Mouse (Mus musculus) kidney, embryonic 15.5 days (tissue): ENCODE results near the gene Gm47955. TPM values are rescaled to one million over a fixed set of nuclear protein-coding genes. Genes with fewer than 3 reads are reported as not detected.

Experiments
- ATAC-seq: fragments of 200-750 bp; cut with Nextera tagmentation; replicated peaks from 2 replicates; pipeline ENCODE4 v1.8.0; 2017; ENCODE audit warnings: moderate TSS enrichment; ENCODE audit not compliant: low FRiP score
- H3K27ac ChIP-seq: fragments of 300-500 bp; sonication (generic); 2 replicates; pipeline ENCODE4 v1.5.1; 2015; ENCODE audit warnings: mild to moderate bottlenecking, inconsistent platforms
- H3K27me3 ChIP-seq: fragments of 300-500 bp; sonication (generic); 2 replicates; pipeline ENCODE4 v1.6.1; 2015; ENCODE audit warnings: inconsistent platforms
- H3K36me3 ChIP-seq: fragments of 300-500 bp; sonication (generic); 2 replicates; pipeline ENCODE4 v1.6.1; 2015; ENCODE audit warnings: inconsistent platforms
- H3K4me1 ChIP-seq: fragments of 300-500 bp; sonication (generic); 2 replicates; pipeline ENCODE4 v1.6.1; 2015; ENCODE audit warnings: inconsistent platforms
- H3K4me2 ChIP-seq: fragments of 300-500 bp; sonication (generic); 2 replicates; pipeline ENCODE4 v1.6.1; 2015; ENCODE audit warnings: moderate library complexity, mild to moderate bottlenecking, inconsistent platforms
- H3K4me3 ChIP-seq: fragments of 300-500 bp; sonication (generic); replicated peaks from 2 replicates; pipeline ENCODE4 v1.5.1; 2015; ENCODE audit warnings: mild to moderate bottlenecking, inconsistent platforms
- H3K9ac ChIP-seq: fragments of 300-500 bp; sonication (generic); 2 replicates; pipeline ENCODE4 v1.6.1; 2015; ENCODE audit warnings: mild to moderate bottlenecking, inconsistent platforms
- H3K9me3 ChIP-seq: fragments of 300-500 bp; sonication (generic); replicated peaks from 2 replicates; pipeline ENCODE4 v1.6.1; 2016; ENCODE audit warnings: inconsistent platforms
- WGBS: fragments of 180-500 bp; shearing (Covaris S2); methylation state at CpG from one replicate; pipeline ENCODE4 v1.1.7; 2015; ENCODE audit warnings: mixed read lengths; 5-methylcytosine and 5-hydroxymethylcytosine counted together
- polyA plus RNA-seq: library from polyadenylated mRNA; unstranded; fragments of >200 nt; fragmentation: Nextera tagmentation; extraction: Ambion mirVana; gene quantifications from 2 replicates; pipeline ENCODE4 v1.2.1, GENCODE M21; 2015

The Gm47955 gene
- polyA plus RNA-seq, 1 experiment from 2014 or later, result not detected

- Histone ChIP-seq H3K9me3 (no peaks in the 10 kb centered on the region), H3K27me3 (no peaks in the 10 kb centered on the region), H3K4me3 (no peak overlapping the region), H3K27ac (no peak overlapping the region), H3K4me2 (no peak overlapping the region), H3K4me1 (no peaks in the 10 kb centered on the region), H3K36me3 (no peaks in the 10 kb centered on the region), H3K9ac (no peak overlapping the region)
- no peak for ATAC-seq
- WGBS, result 81% methylated on average over 8 of the region's 8 CpGs
These were observed 46.4 kb downstream of the Gm47955 start for GRCm38 (mm10) chr1:83006218-83007179.

GRCm38 (mm10) chr1:83007471-83007870 lies 47.4 kb downstream of the Gm47955 start:
- no peaks in the 10 kb centered on the region for H3K4me1 ChIP-seq

More at GRCm38 (mm10) chr1:83007471-83007870, 47.4 kb downstream of the Gm47955 start:
- Histone ChIP-seq H3K9ac (no peak overlapping the region), H3K27me3 (no peaks in the 10 kb centered on the region), H3K9me3 (no peaks in the 10 kb centered on the region), H3K36me3 (no peaks in the 10 kb centered on the region), H3K27ac (no peak overlapping the region), H3K4me3 (no peak overlapping the region), H3K4me2 (no peak overlapping the region)
- ATAC-seq, result no peak
- WGBS, result 65% methylated on average over 6 of the region's 6 CpGs

Other genes starting within 250 kb of the Gm47955 start
- 217 and 235 TPM in 2 replicates for gene Mff, start 235.4 kb upstream of the Gm47955 start, polyA plus RNA-seq
- 1.7 and 2.7 TPM in 2 replicates for gene Tm4sf20, start 191.8 kb upstream of the Gm47955 start, polyA plus RNA-seq
- not detected in 2 replicates for gene Gm47791, start 189.0 kb upstream of the Gm47955 start, polyA plus RNA-seq
- gene Agfg1, start 120.8 kb upstream of the Gm47955 start, polyA plus RNA-seq, result 29.7 and 33.0 TPM in 2 replicates
- 0.26 and 0.28 TPM in 2 replicates for gene A030005L19Rik, start 47.0 kb upstream of the Gm47955 start, polyA plus RNA-seq
- gene A030014E15Rik, start 35.4 kb upstream of the Gm47955 start, polyA plus RNA-seq, result not detected in 2 replicates
- gene Gm6217, start 28.9 kb upstream of the Gm47955 start, polyA plus RNA-seq, result not detected in 2 replicates
- not detected in 2 replicates for gene A030003K21Rik, start 16.9 kb upstream of the Gm47955 start, polyA plus RNA-seq
- not detected in 2 replicates for gene Gm7544, start 4.3 kb upstream of the Gm47955 start, polyA plus RNA-seq
- gene Gm47959, start 40.3 kb downstream of the Gm47955 start, polyA plus RNA-seq, result not detected in 2 replicates
- gene Slc19a3, start 78.2 kb downstream of the Gm47955 start, polyA plus RNA-seq, result 1.1 and 1.2 TPM in 2 replicates
- gene Krtap28-10, start 82.2 kb downstream of the Gm47955 start, polyA plus RNA-seq, result not detected in 2 replicates
- not detected in 2 replicates for gene Gm47969, start 84.6 kb downstream of the Gm47955 start, polyA plus RNA-seq
- not detected in 2 replicates for gene A030005K14Rik, start 99.1 kb downstream of the Gm47955 start, polyA plus RNA-seq
- gene Krtap28-13, start 100.6 kb downstream of the Gm47955 start, polyA plus RNA-seq, result not detected in 2 replicates
- gene Ccl20, start 156.5 kb downstream of the Gm47955 start, polyA plus RNA-seq, result 0.56 and 1.2 TPM in 2 replicates
- gene Daw1, start 199.5 kb downstream of the Gm47955 start, polyA plus RNA-seq, result 0.33 and 0.38 TPM in 2 replicates